Mouse (Mus musculus) thymus, adult 2 months (tissue): Measurements from ENCODE around the gene Rhog. TPM values are rescaled to one million over a fixed set of nuclear protein-coding genes. Genes with fewer than 3 reads are reported as not detected.

Source experiments
- DNase-seq: peaks from one replicate; pipeline ENCODE4 v3.0.0; 2021
- H3K27ac ChIP-seq: fragments of 200-500 bp; 2 replicates; pipeline ENCODE4 v1.5.1; 2012; ENCODE audit warnings: low read length, control low read depth; ENCODE audit not compliant: control insufficient read depth, insufficient read depth
- H3K27me3 ChIP-seq: fragments of 200-500 bp; 2 replicates; pipeline ENCODE4 v1.6.1; 2012; ENCODE audit warnings: mild to moderate bottlenecking, low read length, moderate library complexity, mixed read lengths; ENCODE audit not compliant: control insufficient read depth, insufficient read depth
- H3K36me3 ChIP-seq: fragments of 200-500 bp; 2 replicates; pipeline ENCODE4 v1.6.1; 2012; ENCODE audit warnings: mild to moderate bottlenecking, low read length, moderate library complexity; ENCODE audit not compliant: control insufficient read depth, insufficient read depth
- H3K4me1 ChIP-seq: fragments of 200-500 bp; replicated peaks from 2 replicates; pipeline ENCODE4 v1.6.1; 2012; ENCODE audit warnings: low read length; ENCODE audit not compliant: control insufficient read depth, insufficient read depth
- H3K4me3 ChIP-seq: fragments of 200-500 bp; 2 replicates; pipeline ENCODE4 v1.5.1; 2012; ENCODE audit warnings: mild to moderate bottlenecking, low read length, control low read depth, moderate library complexity; ENCODE audit not compliant: control insufficient read depth, insufficient read depth
- CTCF ChIP-seq: fragments of 200-500 bp; IDR thresholded peaks from 2 replicates; pipeline ENCODE4 v1.5.1; 2012; ENCODE audit warnings: mild to moderate bottlenecking, control low read depth, low read length, moderate library complexity, borderline replicate concordance; ENCODE audit not compliant: control insufficient read depth, poor library complexity, insufficient read depth; ENCODE audit errors: extremely low read depth
- POLR2A ChIP-seq: fragments of 200-500 bp; IDR thresholded peaks from 2 replicates; pipeline ENCODE4 v1.6.1; 2012; ENCODE audit warnings: mild to moderate bottlenecking, low read length, control low read depth, moderate library complexity; ENCODE audit not compliant: control insufficient read depth, poor library complexity, insufficient read depth; ENCODE audit errors: extremely low read depth
- WGBS: fragments of 180-500 bp; shearing (Covaris S2); methylation state at CpG from one replicate; pipeline ENCODE4 v1.1.7; 2018; 5-methylcytosine and 5-hydroxymethylcytosine counted together
- polyA plus RNA-seq: library from polyadenylated mRNA; depleted of rRNA; stranded (reverse); fragments of >200 nt; gene quantifications from 2 replicates; pipeline ENCODE4 v1.2.3, GENCODE M21; 2012

Gene Rhog
- polyA plus RNA-seq, 1 experiment, result 221 TPM

DNA sequence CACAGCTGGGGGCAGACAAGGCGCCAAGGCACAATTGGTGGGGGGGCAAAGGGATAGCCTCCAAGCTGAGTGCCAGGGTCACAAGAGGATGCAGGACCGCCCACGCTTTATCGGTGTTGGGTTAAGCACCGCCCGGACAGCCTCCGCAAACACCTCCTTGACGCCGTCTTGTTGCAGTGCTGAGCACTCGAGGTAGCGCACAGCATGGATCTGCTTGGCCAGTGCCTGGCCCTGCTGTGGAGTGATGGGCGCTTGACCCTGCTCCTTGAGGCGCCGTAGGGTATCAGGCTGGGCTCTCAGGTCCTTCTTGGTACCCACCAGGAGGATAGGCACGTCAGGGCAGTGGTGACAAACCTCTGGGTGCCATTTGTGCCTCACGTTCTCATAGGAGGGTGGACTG, 16.3 kb downstream of the Rhog start:
- H3K4me1 ChIP-seq, result peaks cover 11% of the 10 kb centered on the region

DNA sequence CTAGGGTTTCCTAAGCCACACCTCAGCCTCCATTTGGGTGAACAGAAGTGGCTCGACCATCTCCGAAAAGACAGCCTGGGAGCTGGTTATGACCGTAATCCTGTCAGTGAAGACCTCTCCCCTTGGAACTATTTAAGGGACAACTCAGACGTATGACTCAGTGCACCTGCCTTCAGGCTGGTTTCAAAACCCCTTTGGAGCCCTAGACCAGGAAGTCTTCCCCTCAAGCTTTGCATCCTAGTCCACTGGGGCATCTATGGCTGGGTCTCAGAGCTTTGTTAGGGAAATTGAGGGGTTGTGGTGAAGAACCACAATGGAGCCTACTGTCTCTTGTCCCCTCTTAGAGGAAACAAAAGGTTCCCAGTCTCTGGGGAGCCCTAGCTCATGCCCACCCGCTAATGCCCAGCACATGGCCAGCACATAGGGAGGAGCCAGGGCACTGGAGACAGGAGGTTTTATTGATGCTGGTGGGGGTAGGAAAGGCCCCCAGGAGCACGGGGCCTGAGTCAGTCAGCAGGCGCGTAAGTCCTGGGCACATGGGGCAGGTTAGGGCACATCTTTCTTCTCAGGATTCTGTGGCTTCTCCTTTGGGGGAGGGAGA, 17.1 kb downstream of the Rhog start:
- peaks cover 48% of the 10 kb centered on the region for H3K36me3 ChIP-seq
- WGBS, result 92% methylated on average over 8 of the region's 8 CpGs

More for the DNA sequence above, 16.3 kb downstream of the Rhog start:
- Histone ChIP-seq H3K27me3 (no peaks in the 10 kb centered on the region), H3K36me3 (peaks cover 48% of the 10 kb centered on the region), H3K4me3 (no peak overlapping the region), H3K27ac (no peak overlapping the region)
- WGBS, result 96% methylated on average over 16 of the region's 16 CpGs
- TF ChIP-seq POLR2A (no peak), CTCF (no peak)
- no peak for DNase-seq

DNA sequence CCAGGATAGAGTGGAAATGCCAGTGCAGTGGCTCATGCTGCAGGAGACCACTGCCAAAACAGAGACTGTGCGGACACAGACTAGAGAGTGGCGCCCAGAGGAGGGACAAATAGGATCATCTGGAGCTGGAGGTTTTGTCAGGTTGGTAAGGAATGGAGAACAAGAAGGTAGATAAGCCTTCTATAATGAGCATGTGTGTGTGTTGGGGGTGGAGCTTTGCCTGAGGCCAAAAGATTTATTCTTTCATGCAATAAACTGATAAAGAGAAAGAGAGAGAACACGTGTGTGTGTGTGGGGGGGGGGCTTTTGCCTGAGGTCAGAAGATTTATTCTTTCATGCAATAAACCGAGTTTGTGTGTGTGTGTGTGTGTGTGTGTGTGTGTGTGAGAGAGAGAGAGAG, 22.8 kb downstream of the Rhog start:
- no peak for DNase-seq
- TF ChIP-seq CTCF (no peak), POLR2A (no peak)
- no peak overlapping the region for H3K4me3 ChIP-seq
- no peak overlapping the region for H3K27ac ChIP-seq
- no peaks in the 10 kb centered on the region for H3K27me3 ChIP-seq
- H3K36me3 ChIP-seq, result peaks cover 9% of the 10 kb centered on the region
- WGBS, result 87% methylated on average over 4 of the region's 4 CpGs
- no peaks in the 10 kb centered on the region for H3K4me1 ChIP-seq

More for the DNA sequence above, 17.1 kb downstream of the Rhog start:
- TF ChIP-seq CTCF (no peak), POLR2A (no peak)
- no peaks in the 10 kb centered on the region for H3K27me3 ChIP-seq
- no peak overlapping the region for H3K4me3 ChIP-seq
- no peak for DNase-seq
- H3K4me1 ChIP-seq, result peaks cover 3% of the 10 kb centered on the region
- H3K27ac ChIP-seq, result no peak overlapping the region

DNA sequence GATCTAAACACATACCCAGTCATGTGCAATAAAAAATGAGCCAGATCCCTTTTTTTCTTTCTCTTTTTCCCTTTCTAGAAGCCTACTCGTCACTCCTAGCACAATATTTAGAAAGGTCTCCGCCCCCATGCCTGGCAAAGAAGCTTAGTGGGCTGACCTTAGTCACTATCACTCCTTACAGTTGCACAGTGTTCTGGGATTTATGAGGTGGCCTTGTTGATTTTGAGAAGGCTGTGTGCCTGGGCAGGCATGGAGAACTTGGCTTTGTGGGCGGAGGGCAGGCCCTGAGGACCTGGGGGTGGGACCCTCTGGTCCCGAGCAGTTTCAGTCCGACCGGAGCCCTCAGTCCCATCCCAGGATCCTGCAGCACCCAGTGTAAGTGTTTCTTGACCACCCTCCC, 26.0 kb downstream of the Rhog start:
- no peak overlapping the region for H3K27ac ChIP-seq
- DNase-seq, result no peak
- no peak for TF ChIP-seq CTCF
- no peak for TF ChIP-seq POLR2A
- no peaks in the 10 kb centered on the region for H3K4me1 ChIP-seq
- H3K36me3 ChIP-seq, result no peaks in the 10 kb centered on the region
- 92% methylated on average over 6 of the region's 6 CpGs for WGBS
- no peak overlapping the region for H3K4me3 ChIP-seq
- H3K27me3 ChIP-seq, result no peaks in the 10 kb centered on the region

DNA sequence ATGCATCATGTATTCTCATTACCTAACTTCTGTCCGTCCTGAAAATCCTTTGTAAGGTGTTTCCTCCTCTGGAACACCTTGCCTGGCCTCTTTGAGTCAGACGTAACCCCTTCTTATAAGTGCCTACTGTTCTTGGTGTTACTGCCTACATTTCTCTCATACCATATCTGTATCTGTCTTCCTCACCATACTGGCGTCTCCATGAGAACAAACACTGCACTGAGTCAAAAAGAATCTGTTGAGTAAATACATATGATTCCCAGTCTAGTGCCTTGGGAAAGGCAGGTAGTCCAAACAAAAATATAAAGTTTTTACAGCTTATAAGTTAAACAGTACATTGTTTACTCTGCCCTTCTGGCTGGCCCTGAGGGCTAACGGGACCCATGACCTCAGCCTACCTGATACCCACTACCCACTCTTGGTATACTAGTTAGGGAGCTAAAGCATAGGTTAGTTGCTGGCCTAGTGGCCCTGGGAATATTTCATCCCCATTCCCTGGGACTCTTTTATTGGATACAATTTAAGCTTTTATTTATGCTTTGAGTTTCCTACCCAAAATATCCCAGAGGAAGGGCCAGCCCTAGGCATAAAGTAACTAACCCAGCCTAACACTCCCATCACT, 27.7 kb downstream of the Rhog start:
- Histone ChIP-seq H3K4me3 (no peak overlapping the region), H3K27me3 (no peaks in the 10 kb centered on the region), H3K4me1 (peaks cover under 1% of the 10 kb centered on the region; the same call in 1 of the 2 replicates), H3K36me3 (no peaks in the 10 kb centered on the region), H3K27ac (no peak overlapping the region)
- 98% methylated on average over 4 of the region's 4 CpGs for WGBS
- no peak for DNase-seq
- no peak for TF ChIP-seq POLR2A
- no peak for TF ChIP-seq CTCF

DNA sequence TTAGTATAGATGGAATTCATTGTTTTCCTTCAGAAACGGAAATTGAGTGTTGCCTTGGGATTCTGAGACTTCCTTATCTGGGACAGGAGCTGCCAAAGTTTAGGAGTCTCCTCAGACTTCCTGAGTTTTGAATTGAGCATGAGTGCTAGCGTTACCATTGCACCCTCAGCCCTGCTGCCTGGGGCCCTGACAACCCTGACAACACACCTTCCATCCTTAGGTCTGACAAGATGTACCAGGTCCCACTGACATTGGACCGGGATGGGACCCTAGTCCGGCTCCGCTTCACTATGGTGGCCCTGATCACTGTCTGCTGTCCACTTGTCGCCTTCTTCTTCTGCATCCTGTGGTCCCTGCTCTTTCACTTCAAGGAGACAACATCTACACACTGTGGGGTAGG, 29.8 kb downstream of the Rhog start:
- Histone ChIP-seq H3K27ac (no peak overlapping the region), H3K27me3 (no peaks in the 10 kb centered on the region), H3K4me3 (no peak overlapping the region), H3K4me1 (peaks cover 3% of the 10 kb centered on the region; the same call in 1 of the 2 replicates), H3K36me3 (no peaks in the 10 kb centered on the region)
- TF ChIP-seq CTCF (no peak), POLR2A (no peak)
- 98% methylated on average over 6 of the region's 6 CpGs for WGBS
- DNase-seq, result no peak
